Mouse (Mus musculus): ENCODE results near the gene Tpcn2.

DNA sequence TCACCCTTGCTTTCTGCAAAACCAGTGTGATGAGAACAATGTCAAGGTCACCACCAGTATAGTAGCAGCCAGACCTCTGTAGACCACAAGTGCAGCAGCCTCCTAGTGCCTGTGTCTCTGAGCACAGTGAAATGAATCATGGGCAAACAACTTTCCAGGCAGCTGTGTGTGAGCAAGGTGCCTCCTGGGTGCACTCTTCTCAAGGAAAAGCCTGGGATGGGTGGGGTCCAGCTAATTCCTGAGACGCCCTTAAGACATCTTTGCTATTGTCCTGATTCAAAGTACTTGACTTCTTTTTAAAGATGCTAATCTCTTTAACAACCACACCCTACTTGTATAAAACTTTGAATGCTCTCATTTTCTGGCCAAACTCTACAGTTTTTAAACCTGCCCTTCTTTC, 144.7 kb downstream of the Tpcn2 start:
- no peak for TF ChIP-seq CTCF (IDR thresholded peaks at IDR 0.05; ENCODE audit: low read depth, low read length)
- TF ChIP-seq POLR2A (IDR thresholded peaks at IDR 0.05; ENCODE audit: extremely low read depth, insufficient read depth, low read length): no peak
